Mouse (Mus musculus): ENCODE results near the gene Dnajc6. TPM values are rescaled to one million over a fixed set of nuclear protein-coding genes. Genes with fewer than 3 reads are reported as not detected.

The Dnajc6 gene
- polyA plus RNA-seq, 1 experiment: not detected

DNA sequence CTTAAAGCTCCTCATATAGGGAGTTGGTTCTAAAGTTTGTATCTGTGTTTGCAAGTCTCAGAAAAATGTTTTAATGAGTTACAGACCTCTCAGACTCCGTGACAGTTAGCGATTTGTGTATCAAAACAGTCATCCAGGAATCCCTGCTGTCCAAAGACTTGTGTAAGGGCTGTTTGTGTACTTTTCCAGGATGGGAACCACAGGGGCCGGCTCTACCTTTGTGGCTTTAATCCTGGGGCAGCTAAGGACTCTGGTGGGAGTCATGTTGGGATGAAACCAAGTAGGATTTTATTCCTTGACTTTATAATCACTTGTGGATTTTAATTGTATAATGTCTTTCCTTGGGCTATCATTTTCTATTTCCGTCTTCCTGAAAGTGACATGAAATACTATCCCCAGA lies 55.0 kb downstream of the Dnajc6 start:
- TF ChIP-seq TAL1 (IDR thresholded peaks at IDR 0.05; ENCODE audit: low read length): no peak
- TF ChIP-seq GATA1 (IDR thresholded peaks at IDR 0.05; ENCODE audit: low read length): no peak
- Histone ChIP-seq H3K4me1 (ENCODE audit: control insufficient read depth) (no peaks in the 10 kb centered on the region), H3K9me3 (ENCODE audit: control insufficient read depth, low read length) (no peaks in the 10 kb centered on the region)

DNA sequence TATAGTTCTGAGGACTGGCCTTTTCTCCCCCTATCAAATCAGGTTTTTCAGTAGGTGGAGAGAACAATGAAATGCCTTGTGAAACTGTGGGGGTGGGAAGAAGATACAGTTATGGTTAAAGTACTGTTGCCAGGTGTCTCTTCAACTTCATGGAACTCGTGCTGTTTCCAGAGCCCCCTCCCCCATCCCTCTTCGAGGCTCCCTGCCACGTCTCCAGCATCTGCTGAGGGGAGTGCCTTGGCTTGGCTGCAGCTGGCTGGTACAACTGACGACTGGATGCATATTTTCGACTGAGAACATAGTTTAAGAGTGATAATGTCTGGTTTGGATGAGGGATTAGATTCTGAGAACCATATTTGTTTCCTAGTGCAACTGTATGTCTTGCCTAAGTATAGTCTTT lies 55.9 kb downstream of the Dnajc6 start:
- Histone ChIP-seq H3K36me3 (ENCODE audit: control insufficient read depth) (no peaks in the 10 kb centered on the region), H3K4me3 (replicated peaks) (no peak overlapping the region), H3K27me3 (ENCODE audit: control insufficient read depth) (peaks cover 32% of the 10 kb centered on the region), H3K9me3 (ENCODE audit: control insufficient read depth, low read length) (no peaks in the 10 kb centered on the region), H3K4me1 (ENCODE audit: control insufficient read depth) (no peaks in the 10 kb centered on the region)
- TF ChIP-seq GATA1 (IDR thresholded peaks at IDR 0.05; ENCODE audit: low read length): no peak
- TF ChIP-seq TAL1 (IDR thresholded peaks at IDR 0.05; ENCODE audit: low read length): no peak

More for the DNA sequence above, 55.0 kb downstream of the Dnajc6 start:
- Histone ChIP-seq H3K27me3 (ENCODE audit: control insufficient read depth) (peaks cover 32% of the 10 kb centered on the region), H3K36me3 (ENCODE audit: control insufficient read depth) (no peaks in the 10 kb centered on the region), H3K4me3 (replicated peaks) (no peak overlapping the region)

- H3K36me3 ChIP-seq (ENCODE audit: control insufficient read depth): no peaks in the 10 kb centered on the region
- no peak for TF ChIP-seq GATA1 (IDR thresholded peaks at IDR 0.05; ENCODE audit: low read length)
- TF ChIP-seq TAL1 (IDR thresholded peaks at IDR 0.05; ENCODE audit: low read length): no peak
- no peaks in the 10 kb centered on the region for H3K4me1 ChIP-seq (ENCODE audit: control insufficient read depth)
- peaks cover 19% of the 10 kb centered on the region for H3K27me3 ChIP-seq (ENCODE audit: control insufficient read depth)
- H3K4me3 ChIP-seq (replicated peaks): no peak overlapping the region
- no peaks in the 10 kb centered on the region for H3K9me3 ChIP-seq (ENCODE audit: control insufficient read depth, low read length)
Measured at GRCm38 (mm10) chr4:101555016-101555415, 58.6 kb downstream of the Dnajc6 start.

GRCm38 (mm10) chr4:101560137-101560536 lies 63.7 kb downstream of the Dnajc6 start:
- TF ChIP-seq GATA1 (IDR thresholded peaks at IDR 0.05; ENCODE audit: low read length): no peak
- TF ChIP-seq TAL1 (IDR thresholded peaks at IDR 0.05; ENCODE audit: low read length): no peak

DNA sequence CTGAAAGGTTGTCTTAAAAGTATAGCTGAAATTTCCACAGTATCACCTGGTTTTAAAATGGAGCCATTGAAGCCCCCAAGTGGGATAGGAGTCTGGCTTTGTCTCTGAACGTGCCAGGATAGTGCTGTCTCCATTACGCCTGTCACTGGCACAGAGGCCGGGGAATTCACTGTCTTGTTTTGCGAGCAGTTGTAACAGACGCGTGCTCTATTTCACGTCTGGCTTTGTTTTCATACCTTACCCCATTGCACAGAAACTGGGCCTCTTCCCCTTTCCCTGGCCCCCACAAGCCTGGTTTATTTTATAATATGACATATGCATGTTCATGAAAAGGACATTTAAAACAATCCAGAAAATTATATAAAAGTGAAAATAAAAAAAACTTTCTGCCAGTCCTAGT lies 66.4 kb downstream of the Dnajc6 start:
- Histone ChIP-seq H3K27me3 (ENCODE audit: control insufficient read depth) (no peaks in the 10 kb centered on the region), H3K4me1 (ENCODE audit: control insufficient read depth) (no peaks in the 10 kb centered on the region), H3K4me3 (replicated peaks) (no peak overlapping the region), H3K9me3 (ENCODE audit: control insufficient read depth, low read length) (no peaks in the 10 kb centered on the region), H3K36me3 (ENCODE audit: control insufficient read depth) (no peaks in the 10 kb centered on the region)
- TF ChIP-seq TAL1 (IDR thresholded peaks at IDR 0.05; ENCODE audit: low read length) (no peak), GATA1 (IDR thresholded peaks at IDR 0.05; ENCODE audit: low read length) (no peak)

More at GRCm38 (mm10) chr4:101560137-101560536, 63.7 kb downstream of the Dnajc6 start:
- H3K4me3 ChIP-seq (replicated peaks): no peak overlapping the region
- no peaks in the 10 kb centered on the region for H3K9me3 ChIP-seq (ENCODE audit: control insufficient read depth, low read length)
- H3K27me3 ChIP-seq (ENCODE audit: control insufficient read depth): no peaks in the 10 kb centered on the region
- no peaks in the 10 kb centered on the region for H3K4me1 ChIP-seq (ENCODE audit: control insufficient read depth)
- H3K36me3 ChIP-seq (ENCODE audit: control insufficient read depth): no peaks in the 10 kb centered on the region

DNA sequence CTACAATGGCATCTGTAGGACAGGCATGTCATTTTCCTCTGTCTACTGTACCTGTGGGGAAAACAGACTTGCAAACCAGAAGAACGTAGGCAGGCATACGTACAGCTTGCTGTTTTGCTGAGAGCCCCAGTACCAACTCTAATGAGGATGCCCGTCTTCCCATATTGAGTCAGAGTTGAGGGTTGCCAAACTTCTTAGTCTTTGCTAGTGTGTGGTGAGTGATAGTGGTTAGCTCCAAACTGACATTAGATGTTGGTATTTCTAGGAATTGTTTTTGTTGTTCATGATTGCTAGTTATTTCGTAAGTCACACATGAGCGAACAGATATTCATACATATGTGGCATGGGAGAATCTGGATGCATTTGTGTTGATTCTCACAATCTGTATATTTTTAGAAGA lies 67.2 kb downstream of the Dnajc6 start:
- Histone ChIP-seq H3K4me1 (ENCODE audit: control insufficient read depth) (no peaks in the 10 kb centered on the region), H3K9me3 (ENCODE audit: control insufficient read depth, low read length) (no peaks in the 10 kb centered on the region), H3K27me3 (ENCODE audit: control insufficient read depth) (no peaks in the 10 kb centered on the region), H3K36me3 (ENCODE audit: control insufficient read depth) (no peaks in the 10 kb centered on the region), H3K4me3 (replicated peaks) (no peak overlapping the region)
- TF ChIP-seq TAL1 (IDR thresholded peaks at IDR 0.05; ENCODE audit: low read length) (no peak), GATA1 (IDR thresholded peaks at IDR 0.05; ENCODE audit: low read length) (no peak)

GRCm38 (mm10) chr4:101564746-101565417 lies 68.4 kb downstream of the Dnajc6 start:
- Histone ChIP-seq H3K36me3 (ENCODE audit: control insufficient read depth) (no peaks in the 10 kb centered on the region), H3K9me3 (ENCODE audit: control insufficient read depth, low read length) (no peaks in the 10 kb centered on the region), H3K4me1 (ENCODE audit: control insufficient read depth) (no peaks in the 10 kb centered on the region), H3K27me3 (ENCODE audit: control insufficient read depth) (no peaks in the 10 kb centered on the region), H3K4me3 (replicated peaks) (no peak overlapping the region)
- TF ChIP-seq GATA1 (IDR thresholded peaks at IDR 0.05; ENCODE audit: low read length) (no peak), TAL1 (IDR thresholded peaks at IDR 0.05; ENCODE audit: low read length) (no peak)

DNA sequence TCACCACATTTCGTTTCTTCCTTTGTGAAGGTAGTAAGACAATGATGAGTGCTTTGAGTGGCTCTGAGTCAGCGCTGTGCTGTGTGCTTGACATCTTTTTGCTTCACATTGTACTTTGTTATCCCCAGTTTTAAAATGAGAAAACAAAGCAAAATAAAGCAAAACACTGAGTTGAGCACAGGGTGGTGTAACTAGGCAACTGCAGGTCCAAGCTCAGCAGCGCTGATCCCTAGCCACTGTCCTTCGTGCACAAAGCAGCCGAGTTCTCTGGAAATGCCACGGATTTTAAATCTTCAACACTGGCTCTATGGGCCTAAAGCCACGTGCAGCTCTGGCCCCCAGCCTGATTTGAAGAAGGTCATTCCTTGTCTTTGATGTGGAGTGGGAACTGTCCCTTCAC lies 72.6 kb downstream of the Dnajc6 start:
- no peaks in the 10 kb centered on the region for H3K4me1 ChIP-seq (ENCODE audit: control insufficient read depth)
- TF ChIP-seq TAL1 (IDR thresholded peaks at IDR 0.05; ENCODE audit: low read length): no peak
- TF ChIP-seq GATA1 (IDR thresholded peaks at IDR 0.05; ENCODE audit: low read length): no peak
- H3K36me3 ChIP-seq (ENCODE audit: control insufficient read depth): no peaks in the 10 kb centered on the region
- no peaks in the 10 kb centered on the region for H3K9me3 ChIP-seq (ENCODE audit: control insufficient read depth, low read length)
- H3K4me3 ChIP-seq (replicated peaks): no peak overlapping the region
- no peaks in the 10 kb centered on the region for H3K27me3 ChIP-seq (ENCODE audit: control insufficient read depth)

DNA sequence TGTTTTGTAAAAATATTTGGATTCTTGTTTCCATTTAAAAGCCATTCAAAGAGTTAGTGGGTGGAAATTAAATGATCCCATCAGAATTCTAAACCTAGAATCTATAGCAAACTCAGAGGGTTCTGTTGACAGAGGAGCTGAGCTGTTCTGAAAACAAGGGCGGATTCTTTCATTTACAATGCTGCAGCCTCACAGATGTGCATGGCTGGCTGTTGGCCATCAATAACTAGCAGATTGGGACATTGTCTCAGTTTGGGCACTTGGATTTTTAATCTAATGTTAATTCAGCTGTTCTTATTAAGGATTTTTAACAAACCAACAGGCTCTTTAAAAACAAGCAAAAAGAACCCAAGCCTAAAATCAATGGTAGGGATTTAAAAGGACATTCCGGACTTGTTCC lies 75.7 kb downstream of the Dnajc6 start:
- Histone ChIP-seq H3K27me3 (ENCODE audit: control insufficient read depth) (no peaks in the 10 kb centered on the region), H3K36me3 (ENCODE audit: control insufficient read depth) (no peaks in the 10 kb centered on the region), H3K9me3 (ENCODE audit: control insufficient read depth, low read length) (no peaks in the 10 kb centered on the region), H3K4me1 (ENCODE audit: control insufficient read depth) (no peaks in the 10 kb centered on the region), H3K4me3 (replicated peaks) (no peak overlapping the region)
- no peak for TF ChIP-seq GATA1 (IDR thresholded peaks at IDR 0.05; ENCODE audit: low read length)
- TF ChIP-seq TAL1 (IDR thresholded peaks at IDR 0.05; ENCODE audit: low read length): no peak

DNA sequence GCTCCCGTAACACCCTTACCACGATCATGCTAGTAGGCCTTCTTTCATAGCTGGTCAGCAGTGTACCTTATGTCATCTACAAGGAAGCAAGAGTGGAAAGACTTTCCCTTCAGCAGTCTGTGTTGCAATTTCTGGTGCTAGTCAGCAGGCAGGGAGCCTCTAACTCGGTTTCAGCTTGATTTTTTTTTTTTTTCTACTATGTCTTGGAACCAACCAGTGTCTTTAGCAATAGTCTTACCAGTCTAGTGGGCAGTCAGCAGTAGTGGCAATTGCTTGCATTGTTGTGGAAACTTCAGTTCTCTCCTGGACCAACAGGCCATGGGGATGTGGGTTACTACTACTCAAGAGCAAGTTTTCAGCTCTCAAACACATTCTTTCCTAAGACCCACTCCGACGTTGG lies 78.9 kb downstream of the Dnajc6 start:
- TF ChIP-seq GATA1 (IDR thresholded peaks at IDR 0.05; ENCODE audit: low read length) (no peak), TAL1 (IDR thresholded peaks at IDR 0.05; ENCODE audit: low read length) (no peak)

More for the DNA sequence above, 78.9 kb downstream of the Dnajc6 start:
- Histone ChIP-seq H3K4me1 (ENCODE audit: control insufficient read depth) (no peaks in the 10 kb centered on the region), H3K27me3 (ENCODE audit: control insufficient read depth) (no peaks in the 10 kb centered on the region), H3K4me3 (replicated peaks) (no peak overlapping the region), H3K36me3 (ENCODE audit: control insufficient read depth) (no peaks in the 10 kb centered on the region), H3K9me3 (ENCODE audit: control insufficient read depth, low read length) (no peaks in the 10 kb centered on the region)
